Mouse (Mus musculus) MEL (cell line): ENCODE data around the gene Trpm3.

Source experiments
- CHD2 ChIP-seq: IDR thresholded peaks from 2 replicates; pipeline ENCODE4 v1.6.1; 2011; ENCODE audit warnings: low read length, improper control_type of control experiment
- CTCF ChIP-seq, 3 experiments: IDR thresholded peaks in 2 of 3; conservative IDR thresholded peaks in 1 of 3; 2 replicates each; pipeline ENCODE4 v1.5.1; 2011 to 2012; ENCODE audit warnings: low read length in 3 of 3, low read depth in 2 of 3, mild to moderate bottlenecking in 2 of 3, improper control_type of control experiment in 1 of 3, inconsistent platforms in 1 of 3, mixed read lengths in 1 of 3, moderate library complexity in 1 of 3; ENCODE audit not compliant: control insufficient read depth in 1 of 3, insufficient read depth in 1 of 3, poor library complexity in 1 of 3, severe bottlenecking in 1 of 3
- GABPA ChIP-seq: IDR thresholded peaks from 2 replicates; pipeline ENCODE4 v1.6.1; 2012; ENCODE audit warnings: low read depth, mild to moderate bottlenecking, inconsistent platforms, low read length, improper control_type of control experiment, moderate library complexity
- MAFK ChIP-seq: IDR thresholded peaks from 2 replicates; pipeline ENCODE4 v1.6.1; 2011; ENCODE audit warnings: low read depth, mild to moderate bottlenecking, low read length, improper control_type of control experiment, borderline replicate concordance
- POLR2A ChIP-seq, 2 experiments: IDR thresholded peaks; 2 replicates each; pipeline ENCODE4 v1.6.1; 2011 to 2012; ENCODE audit warnings: low read length in 2 of 2, mild to moderate bottlenecking in 2 of 2, control low read depth in 1 of 2, improper control_type of control experiment in 1 of 2, low read depth in 1 of 2, moderate library complexity in 1 of 2; ENCODE audit not compliant: control insufficient read depth in 1 of 2, insufficient read depth in 1 of 2, poor library complexity in 1 of 2
- POLR2AphosphoS5 ChIP-seq: IDR thresholded peaks from 2 replicates; pipeline ENCODE4 v1.6.1; 2012; ENCODE audit warnings: low read depth, borderline replicate concordance, mild to moderate bottlenecking, inconsistent platforms, low read length, moderate library complexity, mixed read lengths
- USF1 ChIP-seq: IDR thresholded peaks from 2 replicates; pipeline ENCODE4 v1.6.1; 2014; ENCODE audit warnings: low read depth, mild to moderate bottlenecking, inconsistent platforms, low read length, improper control_type of control experiment, moderate library complexity
- ZC3H11A ChIP-seq: IDR thresholded peaks from 2 replicates; pipeline ENCODE4 v1.6.1; 2012; ENCODE audit warnings: low read depth, mild to moderate bottlenecking, inconsistent platforms, low read length, improper control_type of control experiment
- ZKSCAN1 ChIP-seq: IDR thresholded peaks from 2 replicates; pipeline ENCODE4 v1.6.1; 2012; ENCODE audit warnings: low read depth, mild to moderate bottlenecking, inconsistent platforms, low read length, improper control_type of control experiment, moderate library complexity

GRCm38 (mm10) chr19:22692553-22692952, 553.7 kb downstream of the Trpm3 start:
- TF ChIP-seq USF1 (no peak), GABPA (no peak), POLR2A (IDR thresholded peaks at IDR 0.05; ENCODE audit: control insufficient read depth in 1 of 2, insufficient read depth in 1 of 2, low read depth in 1 of 2, low read length in 2 of 2, poor library complexity in 1 of 2) (no peak), ZKSCAN1 (no peak), MAFK (no peak), POLR2AphosphoS5 (no peak), CTCF (IDR thresholded peaks at IDR 0.05 in 2 of 3, conservative IDR thresholded peaks at IDR 0.05 in 1 of 3; ENCODE audit: control insufficient read depth in 1 of 3, insufficient read depth in 1 of 3, low read depth in 2 of 3, low read length in 3 of 3, poor library complexity in 1 of 3, severe bottlenecking in 1 of 3) (no peak), ZC3H11A (no peak), CHD2 (no peak)
